Mouse (Mus musculus) MEL (cell line): ENCODE data around the gene Muc13. TPM values are rescaled to one million over a fixed set of nuclear protein-coding genes. Genes with fewer than 3 reads are reported as not detected.

Experiments used
- DNase-seq: peaks from one replicate; pipeline ENCODE4 v3.0.0; 2011; ENCODE audit warnings: low read depth, low spot score
- H3K27ac ChIP-seq: 2 replicates; pipeline ENCODE4 v1.5.1; 2012; ENCODE audit warnings: low read depth, mild to moderate bottlenecking, control low read depth, low read length, moderate library complexity; ENCODE audit not compliant: control insufficient read depth
- H3K27me3 ChIP-seq, 2 experiments: fragments of 150-350 bp in 1 of 2; sonication (generic) in 1 of 2; 2 replicates each; pipeline ENCODE4 v1.6.1; 2012; ENCODE audit warnings: low read length in 2 of 2, mild to moderate bottlenecking in 2 of 2, improper control_type of control experiment in 1 of 2, moderate library complexity in 1 of 2; ENCODE audit not compliant: insufficient read depth in 2 of 2, control insufficient read depth in 1 of 2
- H3K36me3 ChIP-seq, 2 experiments: 2 replicates each; pipeline ENCODE4 v1.6.1; 2012 to 2014; ENCODE audit warnings: low read length in 2 of 2, improper control_type of control experiment in 1 of 2, inconsistent platforms in 1 of 2, mild to moderate bottlenecking in 1 of 2; ENCODE audit not compliant: insufficient read depth in 2 of 2, control insufficient read depth in 1 of 2
- H3K4me1 ChIP-seq, 2 experiments: fragments of 150-350 bp in 1 of 2; sonication (generic) in 1 of 2; 2 replicates each; pipeline ENCODE4 v1.6.1; 2012; ENCODE audit warnings: low read length in 2 of 2, improper control_type of control experiment in 1 of 2, mild to moderate bottlenecking in 1 of 2; ENCODE audit not compliant: insufficient read depth in 2 of 2, control insufficient read depth in 1 of 2
- H3K4me3 ChIP-seq, 2 experiments: fragments of 150-350 bp in 1 of 2; sonication (generic) in 1 of 2; 2 replicates each; pipeline ENCODE4 v1.5.1; 2012; ENCODE audit warnings: low read depth in 2 of 2, low read length in 2 of 2, mild to moderate bottlenecking in 2 of 2, moderate library complexity in 2 of 2, control low read depth in 1 of 2, improper control_type of control experiment in 1 of 2; ENCODE audit not compliant: control insufficient read depth in 1 of 2, insufficient read depth in 1 of 2
- H3K79me2 ChIP-seq: 2 replicates; pipeline ENCODE4 v1.6.1; 2012; ENCODE audit warnings: mild to moderate bottlenecking, low read length, moderate library complexity; ENCODE audit not compliant: control insufficient read depth, poor library complexity, insufficient read depth
- H3K9ac ChIP-seq: 2 replicates; pipeline ENCODE4 v1.6.1; 2012; ENCODE audit warnings: low read depth, mild to moderate bottlenecking, control low read depth, low read length, moderate library complexity; ENCODE audit not compliant: control insufficient read depth, poor library complexity, severe bottlenecking
- H3K9me3 ChIP-seq: fragments of 150-350 bp; sonication (generic); replicated peaks from 2 replicates; pipeline ENCODE4 v1.6.1; 2012; ENCODE audit warnings: mild to moderate bottlenecking, low read length, improper control_type of control experiment, moderate library complexity; ENCODE audit not compliant: insufficient read depth
- CHD1 ChIP-seq: IDR thresholded peaks from 2 replicates; pipeline ENCODE4 v1.6.1; 2012; ENCODE audit warnings: low read depth, mild to moderate bottlenecking, inconsistent platforms, low read length, improper control_type of control experiment
- CTCF ChIP-seq, 3 experiments: IDR thresholded peaks in 2 of 3; conservative IDR thresholded peaks in 1 of 3; 2 replicates each; pipeline ENCODE4 v1.5.1; 2011 to 2012; ENCODE audit warnings: low read length in 3 of 3, low read depth in 2 of 3, mild to moderate bottlenecking in 2 of 3, improper control_type of control experiment in 1 of 3, inconsistent platforms in 1 of 3, mixed read lengths in 1 of 3, moderate library complexity in 1 of 3; ENCODE audit not compliant: control insufficient read depth in 1 of 3, insufficient read depth in 1 of 3, poor library complexity in 1 of 3, severe bottlenecking in 1 of 3
- EP300 ChIP-seq, 2 experiments: IDR thresholded peaks; 2 replicates each; pipeline ENCODE4 v1.6.1; 2011; ENCODE audit warnings: improper control_type of control experiment in 2 of 2, low read length in 2 of 2, low read depth in 1 of 2, mild to moderate bottlenecking in 1 of 2
- ETS1 ChIP-seq: IDR thresholded peaks from 2 replicates; pipeline ENCODE4 v1.6.1; 2012; ENCODE audit warnings: low read depth, mild to moderate bottlenecking, inconsistent platforms, low read length, improper control_type of control experiment, moderate library complexity
- HCFC1 ChIP-seq: IDR thresholded peaks from 2 replicates; pipeline ENCODE4 v1.6.1; 2012; ENCODE audit warnings: low read depth, mild to moderate bottlenecking, inconsistent platforms, low read length, improper control_type of control experiment, moderate library complexity
- MAZ ChIP-seq: IDR thresholded peaks from 2 replicates; pipeline ENCODE4 v1.6.1; 2012; ENCODE audit warnings: low read depth, mild to moderate bottlenecking, inconsistent platforms, low read length, improper control_type of control experiment
- MYB ChIP-seq: IDR thresholded peaks from 2 replicates; pipeline ENCODE4 v1.6.1; 2011; ENCODE audit warnings: mild to moderate bottlenecking, low read depth, low read length, improper control_type of control experiment
- MYC ChIP-seq: IDR thresholded peaks from 2 replicates; pipeline ENCODE4 v1.6.1; 2011; ENCODE audit warnings: low read depth, mild to moderate bottlenecking, low read length, improper control_type of control experiment, moderate library complexity
- NELFE ChIP-seq: IDR thresholded peaks from 2 replicates; pipeline ENCODE4 v1.6.1; 2011; ENCODE audit warnings: low read depth, low read length, improper control_type of control experiment
- POLR2A ChIP-seq, 2 experiments: IDR thresholded peaks; 2 replicates each; pipeline ENCODE4 v1.6.1; 2011 to 2012; ENCODE audit warnings: low read length in 2 of 2, mild to moderate bottlenecking in 2 of 2, control low read depth in 1 of 2, improper control_type of control experiment in 1 of 2, low read depth in 1 of 2, moderate library complexity in 1 of 2; ENCODE audit not compliant: control insufficient read depth in 1 of 2, insufficient read depth in 1 of 2, poor library complexity in 1 of 2
- RAD21 ChIP-seq: IDR thresholded peaks from 2 replicates; pipeline ENCODE4 v1.6.1; 2011; ENCODE audit warnings: mild to moderate bottlenecking, low read depth, low read length, improper control_type of control experiment
- RCOR1 ChIP-seq: IDR thresholded peaks from 2 replicates; pipeline ENCODE4 v1.6.1; 2012; ENCODE audit warnings: low read depth, mild to moderate bottlenecking, inconsistent platforms, low read length, improper control_type of control experiment
- SIN3A ChIP-seq: IDR thresholded peaks from 2 replicates; pipeline ENCODE4 v1.6.1; 2012; ENCODE audit warnings: low read length, improper control_type of control experiment, inconsistent platforms
- TAL1 ChIP-seq: IDR thresholded peaks from 2 replicates; pipeline ENCODE4 v1.6.1; 2012; ENCODE audit warnings: mild to moderate bottlenecking, inconsistent platforms, low read length, moderate library complexity, mixed read lengths
- TBP ChIP-seq: IDR thresholded peaks from 2 replicates; pipeline ENCODE4 v1.8.0; 2011; ENCODE audit warnings: low read depth, low read length, improper control_type of control experiment
- UBTF ChIP-seq: IDR thresholded peaks from 2 replicates; pipeline ENCODE4 v1.6.1; 2012; ENCODE audit warnings: low read depth, mild to moderate bottlenecking, inconsistent platforms, low read length, improper control_type of control experiment, moderate library complexity, borderline replicate concordance; ENCODE audit not compliant: insufficient read depth
- ZMIZ1 ChIP-seq: IDR thresholded peaks from 2 replicates; pipeline ENCODE4 v1.6.1; 2012; ENCODE audit warnings: low read depth, mild to moderate bottlenecking, inconsistent platforms, low read length, improper control_type of control experiment, moderate library complexity
- polyA plus RNA-seq, 2 experiments: library from polyadenylated mRNA; stranded (reverse) in 1 of 2; unstranded in 1 of 2; fragments of >175 nt in 1 of 2; fragments of >200 nt in 1 of 2; gene quantifications; 2 replicates each; pipeline versions ENCODE4 v1.2.1 to v1.2.4; 2012; ENCODE audit warnings: low replicate concordance in 2 of 2, low read depth in 1 of 2; ENCODE audit not compliant: insufficient read length in 2 of 2, insufficient read depth in 1 of 2, missing spikeins in 1 of 2
- total RNA-seq: library from RNA; depleted of rRNA; stranded (reverse); fragments of 300-350 nt; gene quantifications from 2 replicates; pipeline ENCODE4 v1.2.3, GENCODE M21; 2012

Gene Muc13
- total and polyA plus RNA-seq, 3 experiments, result 59.5 to 129 TPM; not detected in 1

- Histone ChIP-seq H3K4me1 (peaks cover 34 to 61% of the 10 kb centered on the region in 2 experiments), H3K9ac (peak overlapping the region; percentile 22; the same call in 1 of the 2 replicates), H3K4me3 (no peak overlapping the region), H3K9me3 (no peaks in the 10 kb centered on the region)
- TF ChIP-seq SIN3A (no peak; the same call in 1 of the 2 replicates), HCFC1 (0 out of 2 replicates have a peak, but pooled peaks have one; percentile 23), MYB (peak; percentile 55), CTCF (IDR thresholded peaks at IDR 0.05 in 2 of 3, conservative IDR thresholded peaks at IDR 0.05 in 1 of 3; ENCODE audit: control insufficient read depth in 1 of 3, insufficient read depth in 1 of 3, low read depth in 2 of 3, low read length in 3 of 3, poor library complexity in 1 of 3, severe bottlenecking in 1 of 3) (no peak), ETS1 (peak; percentile 5; the same call in 1 of the 2 replicates), EP300 (IDR thresholded peaks at IDR 0.05; ENCODE audit: low read depth in 1 of 2, low read length in 2 of 2) (peak in 1 of 2 experiments; percentile 44; a peak in 1 of 4 replicates), RCOR1 (no peak), MYC (peak; percentile 23; the same call in 1 of the 2 replicates), TBP (peak; percentile 78), CHD1 (0 out of 2 replicates have a peak, but pooled peaks have one; percentile 42), NELFE (peak; percentile 7; the same call in 1 of the 2 replicates), UBTF (0 out of 2 replicates have a peak, but pooled peaks have one; percentile 71), POLR2A (IDR thresholded peaks at IDR 0.05; ENCODE audit: control insufficient read depth in 1 of 2, insufficient read depth in 1 of 2, low read depth in 1 of 2, low read length in 2 of 2, poor library complexity in 1 of 2) (peak in 1 of 2 experiments; percentile 41; a peak in 1 of 4 replicates)
- TF ChIP-seq, all 39 proteins: peak for 10
- DNase-seq, result peak; percentile 74
- Histone ChIP-seq H3K27me3 (no peaks in the 10 kb centered on the region), H3K27ac (peak overlapping the region; percentile 78), H3K79me2 (no peaks in the 10 kb centered on the region), H3K36me3 (peaks cover 0 to 56% of the 10 kb centered on the region in 2 experiments; a peak in 2 of 4 replicates)
Observed at GRCm38 (mm10) chr16:33776766-33777529, 16.9 kb upstream of the Muc13 start.

GRCm38 (mm10) chr16:33777607-33778006 is 16.2 kb upstream of the Muc13 start:
- H3K4me1 ChIP-seq, result peaks cover 34 to 61% of the 10 kb centered on the region in 2 experiments
- DNase-seq, result no peak
- no peak overlapping the region for H3K4me3 ChIP-seq
- H3K79me2 ChIP-seq, result no peaks in the 10 kb centered on the region
- no peaks in the 10 kb centered on the region for H3K9me3 ChIP-seq
- TF ChIP-seq NELFE (peak; percentile 46), CHD1 (0 out of 2 replicates have a peak, but pooled peaks have one; percentile 16), TAL1 (no peak), SIN3A (no peak), MAZ (0 out of 2 replicates have a peak, but pooled peaks have one; percentile 17), ZMIZ1 (peak; percentile 94), RAD21 (no peak)
- TF ChIP-seq, all 39 proteins: peak for 4
- H3K36me3 ChIP-seq, result peaks cover 0 to 58% of the 10 kb centered on the region in 2 experiments; a peak in 2 of 4 replicates
- H3K27ac ChIP-seq, result peak overlapping the region; percentile 78; the same call in 1 of the 2 replicates
- H3K27me3 ChIP-seq, result no peaks in the 10 kb centered on the region
- H3K9ac ChIP-seq, result no peak overlapping the region
